Mouse (Mus musculus) frontal cortex, adult 2 months (tissue): ENCODE measurements around the gene Vmn2r19. TPM values are rescaled to one million over a fixed set of nuclear protein-coding genes. Genes with fewer than 3 reads are reported as not detected.

ENCODE experiments used
- polyA plus RNA-seq: library from polyadenylated mRNA; depleted of rRNA; stranded (reverse); fragments of >200 nt; gene quantifications from 2 replicates; pipeline ENCODE4 v1.2.3, GENCODE M21; 2012; rRNA removed

Gene Vmn2r19
- polyA plus RNA-seq, 1 experiment: not detected

Other genes starting within 250 kb of the Vmn2r19 start
- 0.67 and 1.4 TPM in 2 replicates for gene Clec4a2, start 201.9 kb upstream of the Vmn2r19 start, polyA plus RNA-seq
- gene Clec4b2, start 135.4 kb upstream of the Vmn2r19 start, polyA plus RNA-seq: not detected in 2 replicates
- 0.19 and 0.56 TPM in 2 replicates for gene Clec4n, start 78.5 kb upstream of the Vmn2r19 start, polyA plus RNA-seq
- gene Clec4d, start 46.2 kb upstream of the Vmn2r19 start, polyA plus RNA-seq: 0.12 TPM in 1 of 2 replicates, not detected in the other
- gene Clec4e, start 18.5 kb upstream of the Vmn2r19 start, polyA plus RNA-seq: not detected in 2 replicates
- gene Vmn2r20, start 109.8 kb downstream of the Vmn2r19 start, polyA plus RNA-seq: not detected in 2 replicates
- gene Vmn2r21, start 225.1 kb downstream of the Vmn2r19 start, polyA plus RNA-seq: not detected in 2 replicates